Mouse (Mus musculus) MEL (cell line): ENCODE measurements at regions not wholly inside any gene's neighbourhood (a gene's known extent, or its start where the extent isn't known, plus 50 kb on each side); places are given as distances from the start of the nearest gene placed in this dataset.

Experiments used
- CTCF ChIP-seq, 3 experiments: IDR thresholded peaks in 2 of 3; conservative IDR thresholded peaks in 1 of 3; 2 replicates each; pipeline ENCODE4 v1.5.1; 2011 to 2012; ENCODE audit warnings: low read length in 3 of 3, low read depth in 2 of 3, mild to moderate bottlenecking in 2 of 3, improper control_type of control experiment in 1 of 3, inconsistent platforms in 1 of 3, mixed read lengths in 1 of 3, moderate library complexity in 1 of 3; ENCODE audit not compliant: control insufficient read depth in 1 of 3, insufficient read depth in 1 of 3, poor library complexity in 1 of 3, severe bottlenecking in 1 of 3
- GATA1 ChIP-seq: IDR thresholded peaks from 2 replicates; pipeline ENCODE4 v1.6.1; 2011; ENCODE audit warnings: low read depth, low read length, improper control_type of control experiment
- KAT2A ChIP-seq: conservative IDR thresholded peaks from 2 replicates; pipeline ENCODE4 v1.6.1; 2012; ENCODE audit warnings: low read depth, low read length, improper control_type of control experiment, inconsistent platforms
- MAX ChIP-seq: IDR thresholded peaks from 2 replicates; pipeline ENCODE4 v1.6.1; 2011; ENCODE audit warnings: low read length, improper control_type of control experiment
- MEF2A ChIP-seq: IDR thresholded peaks from 2 replicates; pipeline ENCODE4 v1.6.1; 2014; ENCODE audit warnings: low read depth, mild to moderate bottlenecking, inconsistent platforms, low read length, improper control_type of control experiment; ENCODE audit not compliant: poor library complexity, insufficient replicate concordance, severe bottlenecking; ENCODE audit errors: extremely low read depth
- MYC ChIP-seq: IDR thresholded peaks from 2 replicates; pipeline ENCODE4 v1.6.1; 2011; ENCODE audit warnings: low read depth, mild to moderate bottlenecking, low read length, improper control_type of control experiment, moderate library complexity
- POLR2A ChIP-seq, 2 experiments: IDR thresholded peaks; 2 replicates each; pipeline ENCODE4 v1.6.1; 2011 to 2012; ENCODE audit warnings: low read length in 2 of 2, mild to moderate bottlenecking in 2 of 2, control low read depth in 1 of 2, improper control_type of control experiment in 1 of 2, low read depth in 1 of 2, moderate library complexity in 1 of 2; ENCODE audit not compliant: control insufficient read depth in 1 of 2, insufficient read depth in 1 of 2, poor library complexity in 1 of 2
- SMC3 ChIP-seq: IDR thresholded peaks from 2 replicates; pipeline ENCODE4 v1.6.1; 2011; ENCODE audit warnings: low read depth, low read length, improper control_type of control experiment
- TBP ChIP-seq: IDR thresholded peaks from 2 replicates; pipeline ENCODE4 v1.8.0; 2011; ENCODE audit warnings: low read depth, low read length, improper control_type of control experiment
- USF2 ChIP-seq, 2 experiments: IDR thresholded peaks; 2 replicates each; pipeline ENCODE4 v1.6.1; 2011 to 2012; ENCODE audit warnings: improper control_type of control experiment in 2 of 2, low read length in 2 of 2, borderline replicate concordance in 1 of 2, inconsistent platforms in 1 of 2, low read depth in 1 of 2, mild to moderate bottlenecking in 1 of 2; ENCODE audit not compliant: insufficient read depth in 1 of 2

GRCm38 (mm10) chr16:55539179-55539578, 241.4 kb upstream of the Zpld1 start:
- TF ChIP-seq POLR2A (IDR thresholded peaks at IDR 0.05; ENCODE audit: control insufficient read depth in 1 of 2, insufficient read depth in 1 of 2, low read depth in 1 of 2, low read length in 2 of 2, poor library complexity in 1 of 2) (no peak), SMC3 (no peak), CTCF (IDR thresholded peaks at IDR 0.05 in 2 of 3, conservative IDR thresholded peaks at IDR 0.05 in 1 of 3; ENCODE audit: control insufficient read depth in 1 of 3, insufficient read depth in 1 of 3, low read depth in 2 of 3, low read length in 3 of 3, poor library complexity in 1 of 3, severe bottlenecking in 1 of 3) (no peak), USF2 (IDR thresholded peaks at IDR 0.05; ENCODE audit: borderline replicate concordance in 1 of 2, insufficient read depth in 1 of 2, low read depth in 1 of 2, low read length in 2 of 2) (no peak), MYC (no peak), MEF2A (no peak), GATA1 (no peak), MAX (no peak), TBP (no peak), KAT2A (no peak)
